Mouse (Mus musculus) MEL (cell line): ENCODE data around the gene Qars. TPM values are rescaled to one million over a fixed set of nuclear protein-coding genes. Genes with fewer than 3 reads are reported as not detected.

ENCODE experiments used
- DNase-seq: peaks from one replicate; pipeline ENCODE4 v3.0.0; 2011; ENCODE audit warnings: low read depth, low spot score
- H3K27ac ChIP-seq: 2 replicates; pipeline ENCODE4 v1.5.1; 2012; ENCODE audit warnings: low read depth, mild to moderate bottlenecking, control low read depth, low read length, moderate library complexity; ENCODE audit not compliant: control insufficient read depth
- H3K27me3 ChIP-seq, 2 experiments: fragments of 150-350 bp in 1 of 2; sonication (generic) in 1 of 2; 2 replicates each; pipeline ENCODE4 v1.6.1; 2012; ENCODE audit warnings: low read length in 2 of 2, mild to moderate bottlenecking in 2 of 2, improper control_type of control experiment in 1 of 2, moderate library complexity in 1 of 2; ENCODE audit not compliant: insufficient read depth in 2 of 2, control insufficient read depth in 1 of 2
- H3K36me3 ChIP-seq, 2 experiments: 2 replicates each; pipeline ENCODE4 v1.6.1; 2012 to 2014; ENCODE audit warnings: low read length in 2 of 2, improper control_type of control experiment in 1 of 2, inconsistent platforms in 1 of 2, mild to moderate bottlenecking in 1 of 2; ENCODE audit not compliant: insufficient read depth in 2 of 2, control insufficient read depth in 1 of 2
- H3K4me1 ChIP-seq, 2 experiments: fragments of 150-350 bp in 1 of 2; sonication (generic) in 1 of 2; 2 replicates each; pipeline ENCODE4 v1.6.1; 2012; ENCODE audit warnings: low read length in 2 of 2, improper control_type of control experiment in 1 of 2, mild to moderate bottlenecking in 1 of 2; ENCODE audit not compliant: insufficient read depth in 2 of 2, control insufficient read depth in 1 of 2
- H3K4me3 ChIP-seq, 2 experiments: fragments of 150-350 bp in 1 of 2; sonication (generic) in 1 of 2; 2 replicates each; pipeline ENCODE4 v1.5.1; 2012; ENCODE audit warnings: low read depth in 2 of 2, low read length in 2 of 2, mild to moderate bottlenecking in 2 of 2, moderate library complexity in 2 of 2, control low read depth in 1 of 2, improper control_type of control experiment in 1 of 2; ENCODE audit not compliant: control insufficient read depth in 1 of 2, insufficient read depth in 1 of 2
- H3K79me2 ChIP-seq: 2 replicates; pipeline ENCODE4 v1.6.1; 2012; ENCODE audit warnings: mild to moderate bottlenecking, low read length, moderate library complexity; ENCODE audit not compliant: control insufficient read depth, poor library complexity, insufficient read depth
- H3K9ac ChIP-seq: 2 replicates; pipeline ENCODE4 v1.6.1; 2012; ENCODE audit warnings: low read depth, mild to moderate bottlenecking, control low read depth, low read length, moderate library complexity; ENCODE audit not compliant: control insufficient read depth, poor library complexity, severe bottlenecking
- H3K9me3 ChIP-seq: fragments of 150-350 bp; sonication (generic); replicated peaks from 2 replicates; pipeline ENCODE4 v1.6.1; 2012; ENCODE audit warnings: mild to moderate bottlenecking, low read length, improper control_type of control experiment, moderate library complexity; ENCODE audit not compliant: insufficient read depth
- CHD2 ChIP-seq: IDR thresholded peaks from 2 replicates; pipeline ENCODE4 v1.6.1; 2011; ENCODE audit warnings: low read length, improper control_type of control experiment
- E2F4 ChIP-seq: IDR thresholded peaks from 2 replicates; pipeline ENCODE4 v1.6.1; 2011; ENCODE audit warnings: low read depth, low read length, improper control_type of control experiment, borderline replicate concordance
- ETS1 ChIP-seq: IDR thresholded peaks from 2 replicates; pipeline ENCODE4 v1.6.1; 2012; ENCODE audit warnings: low read depth, mild to moderate bottlenecking, inconsistent platforms, low read length, improper control_type of control experiment, moderate library complexity
- GABPA ChIP-seq: IDR thresholded peaks from 2 replicates; pipeline ENCODE4 v1.6.1; 2012; ENCODE audit warnings: low read depth, mild to moderate bottlenecking, inconsistent platforms, low read length, improper control_type of control experiment, moderate library complexity
- HCFC1 ChIP-seq: IDR thresholded peaks from 2 replicates; pipeline ENCODE4 v1.6.1; 2012; ENCODE audit warnings: low read depth, mild to moderate bottlenecking, inconsistent platforms, low read length, improper control_type of control experiment, moderate library complexity
- JUND ChIP-seq: IDR thresholded peaks from 2 replicates; pipeline ENCODE4 v1.6.1; 2011; ENCODE audit warnings: low read depth, mild to moderate bottlenecking, improper control_type of control experiment, low read length
- MAX ChIP-seq: IDR thresholded peaks from 2 replicates; pipeline ENCODE4 v1.6.1; 2011; ENCODE audit warnings: low read length, improper control_type of control experiment
- MAZ ChIP-seq: IDR thresholded peaks from 2 replicates; pipeline ENCODE4 v1.6.1; 2012; ENCODE audit warnings: low read depth, mild to moderate bottlenecking, inconsistent platforms, low read length, improper control_type of control experiment
- MXI1 ChIP-seq: IDR thresholded peaks from 2 replicates; pipeline ENCODE4 v1.6.1; 2011; ENCODE audit warnings: mild to moderate bottlenecking, low read depth, low read length, improper control_type of control experiment
- NRF1 ChIP-seq: IDR thresholded peaks from 2 replicates; pipeline ENCODE4 v1.6.1; 2014; ENCODE audit warnings: low read depth, mild to moderate bottlenecking, inconsistent platforms, low read length, improper control_type of control experiment, moderate library complexity; ENCODE audit not compliant: poor library complexity, insufficient read depth, severe bottlenecking
- POLR2AphosphoS2 ChIP-seq: IDR thresholded peaks from 2 replicates; pipeline ENCODE4 v1.6.1; 2011; ENCODE audit warnings: low read length, improper control_type of control experiment
- RAD21 ChIP-seq: IDR thresholded peaks from 2 replicates; pipeline ENCODE4 v1.6.1; 2011; ENCODE audit warnings: mild to moderate bottlenecking, low read depth, low read length, improper control_type of control experiment
- RCOR1 ChIP-seq: IDR thresholded peaks from 2 replicates; pipeline ENCODE4 v1.6.1; 2012; ENCODE audit warnings: low read depth, mild to moderate bottlenecking, inconsistent platforms, low read length, improper control_type of control experiment
- SIN3A ChIP-seq: IDR thresholded peaks from 2 replicates; pipeline ENCODE4 v1.6.1; 2012; ENCODE audit warnings: low read length, improper control_type of control experiment, inconsistent platforms
- TBP ChIP-seq: IDR thresholded peaks from 2 replicates; pipeline ENCODE4 v1.8.0; 2011; ENCODE audit warnings: low read depth, low read length, improper control_type of control experiment
- USF1 ChIP-seq: IDR thresholded peaks from 2 replicates; pipeline ENCODE4 v1.6.1; 2014; ENCODE audit warnings: low read depth, mild to moderate bottlenecking, inconsistent platforms, low read length, improper control_type of control experiment, moderate library complexity
- polyA plus RNA-seq, 2 experiments: library from polyadenylated mRNA; stranded (reverse) in 1 of 2; unstranded in 1 of 2; fragments of >175 nt in 1 of 2; fragments of >200 nt in 1 of 2; gene quantifications; 2 replicates each; pipeline versions ENCODE4 v1.2.1 to v1.2.4; 2012; ENCODE audit warnings: low replicate concordance in 2 of 2, low read depth in 1 of 2; ENCODE audit not compliant: insufficient read length in 2 of 2, insufficient read depth in 1 of 2, missing spikeins in 1 of 2
- total RNA-seq: library from RNA; depleted of rRNA; stranded (reverse); fragments of 300-350 nt; gene quantifications from 2 replicates; pipeline ENCODE4 v1.2.3, GENCODE M21; 2012

Gene Qars
- total and polyA plus RNA-seq, 3 experiments, result 286 to 407 TPM; not detected in 1

DNA sequence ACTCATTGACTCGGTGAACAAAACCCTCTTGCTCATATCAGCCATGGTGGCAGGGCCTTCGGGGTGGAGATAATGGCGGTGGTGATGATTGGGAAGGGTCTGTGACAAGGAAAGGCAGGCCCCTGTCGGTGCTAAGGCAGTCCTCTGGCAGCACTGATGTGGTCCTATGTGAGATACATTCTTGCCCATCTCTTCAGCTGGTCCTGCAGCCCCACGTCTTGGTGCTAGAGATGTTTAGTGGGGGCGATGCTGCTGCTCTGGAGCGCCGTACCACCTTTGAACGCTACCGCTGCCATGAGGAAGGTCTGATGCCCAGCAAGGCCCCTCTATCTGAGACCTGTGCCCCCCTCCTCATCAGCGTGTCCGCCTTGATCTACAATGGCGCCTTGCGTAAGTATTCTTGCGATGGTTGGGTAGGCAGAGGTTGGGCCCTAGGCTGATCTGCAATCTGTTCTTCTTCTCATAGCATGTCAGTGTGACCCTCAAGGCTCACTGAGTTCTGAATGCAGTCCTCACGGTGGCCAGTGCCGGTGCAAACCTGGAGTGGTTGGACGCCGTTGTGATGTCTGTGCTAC, 22.1 kb upstream of the Qars start:
- no peak overlapping the region for H3K4me3 ChIP-seq
- no peak for TF ChIP-seq RAD21
- no peak for TF ChIP-seq JUND
- no peak overlapping the region for H3K27ac ChIP-seq
- H3K9ac ChIP-seq, result no peak overlapping the region
- H3K27me3 ChIP-seq, result no peaks in the 10 kb centered on the region
- H3K36me3 ChIP-seq, result no peaks in the 10 kb centered on the region
- no peaks in the 10 kb centered on the region for H3K9me3 ChIP-seq
- H3K4me1 ChIP-seq, result peaks cover 0 to 5% of the 10 kb centered on the region in 2 experiments; a peak in 2 of 4 replicates
- no peak for DNase-seq
- H3K79me2 ChIP-seq, result no peaks in the 10 kb centered on the region

- H3K9ac ChIP-seq, result no peak overlapping the region
- H3K4me1 ChIP-seq, result peaks cover 4 to 8% of the 10 kb centered on the region in 2 experiments
- peaks cover 0 to 3% of the 10 kb centered on the region in 2 experiments; a peak in 1 of 4 replicates for H3K36me3 ChIP-seq
- no peak for DNase-seq
- no peaks in the 10 kb centered on the region for H3K27me3 ChIP-seq
- peaks cover 13% of the 10 kb centered on the region for H3K79me2 ChIP-seq
- no peak overlapping the region for H3K27ac ChIP-seq
- TF ChIP-seq NRF1, result no peak
- TF ChIP-seq MXI1, result no peak
- TF ChIP-seq TBP, result no peak
- no peak for TF ChIP-seq POLR2AphosphoS2
- TF ChIP-seq SIN3A, result no peak
- TF ChIP-seq USF1, result no peak
- no peak for TF ChIP-seq GABPA
- TF ChIP-seq E2F4, result no peak
- no peak for TF ChIP-seq HCFC1
- no peak for TF ChIP-seq MAX
- TF ChIP-seq MAZ, result no peak
- no peak for TF ChIP-seq CHD2
- TF ChIP-seq RAD21, result no peak
- no peak for TF ChIP-seq RCOR1
- no peak for TF ChIP-seq ETS1
- no peak overlapping the region for H3K4me3 ChIP-seq
- H3K9me3 ChIP-seq, result no peaks in the 10 kb centered on the region
Measured at GRCm38 (mm10) chr9:108486973-108487530, 20.5 kb upstream of the Qars start.
